Mouse (Mus musculus): ENCODE data around the gene Wdr89. TPM values are rescaled to one million over a fixed set of nuclear protein-coding genes. Genes with fewer than 3 reads are reported as not detected.
"Not testable (repeated sequence)": the region's sequence is repeated elsewhere in the genome, so short reads cannot be mapped to it uniquely, and the experiment has no call there.

Gene Wdr89
- total and polyA plus RNA-seq, 3 experiments = 11.3 to 22.6 (median 19.5) TPM

DNA sequence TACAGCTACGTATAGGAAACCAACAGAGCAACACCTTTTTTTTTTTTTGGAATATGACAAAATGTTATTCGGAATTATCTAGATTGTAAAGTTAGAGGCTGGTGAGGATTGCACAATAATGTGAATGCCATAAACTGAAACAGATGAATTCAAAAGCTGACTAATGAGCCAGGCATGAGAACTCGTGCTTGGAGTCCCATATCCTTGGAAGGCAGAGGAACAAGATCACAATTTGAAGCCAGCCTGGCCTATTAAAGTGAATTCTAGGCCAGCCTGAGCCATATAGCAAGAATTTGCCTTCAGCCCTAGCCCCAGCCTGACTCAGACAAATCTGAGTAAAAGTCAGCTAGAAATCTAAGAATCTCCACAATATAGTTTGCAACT, 33.4 kb upstream of the Wdr89 start:
- Histone ChIP-seq H3K4me3 (ENCODE audit: low read depth, low read length) (no peak overlapping the region), H3K27me3 (ENCODE audit: insufficient read depth, low read length) (peaks cover 2% of the 10 kb centered on the region), H3K9me3 (replicated peaks) (peaks cover 8% of the 10 kb centered on the region; the same call in 1 of the 2 replicates), H3K4me1 (ENCODE audit: insufficient read depth, low read depth, low read length) (peaks cover 3% of the 10 kb centered on the region; the same call in 1 of the 2 replicates), H3K36me3 (replicated peaks) (no peaks in the 10 kb centered on the region)
- ATAC-seq (ENCODE audit: extremely low read depth, insufficient number of reproducible peaks, low FRiP score, poor library complexity, severe bottlenecking) = no peak
- no peak for DNase-seq (ENCODE audit: low spot score)
- TF ChIP-seq GATA1 (IDR thresholded peaks at IDR 0.05; ENCODE audit: borderline replicate concordance, low read length) (no peak), GATA2 (IDR thresholded peaks at IDR 0.05; ENCODE audit: borderline replicate concordance, low read depth, low read length) (no peak), CTCF (IDR thresholded peaks at IDR 0.05; ENCODE audit: low read depth, low read length) (no peak), TAL1 (conservative IDR thresholded peaks at IDR 0.05; ENCODE audit: low read depth, low read length) (no peak), POLR2AphosphoS5 (IDR thresholded peaks at IDR 0.05; ENCODE audit: insufficient replicate concordance, low read depth, low read length) (no peak)

DNA sequence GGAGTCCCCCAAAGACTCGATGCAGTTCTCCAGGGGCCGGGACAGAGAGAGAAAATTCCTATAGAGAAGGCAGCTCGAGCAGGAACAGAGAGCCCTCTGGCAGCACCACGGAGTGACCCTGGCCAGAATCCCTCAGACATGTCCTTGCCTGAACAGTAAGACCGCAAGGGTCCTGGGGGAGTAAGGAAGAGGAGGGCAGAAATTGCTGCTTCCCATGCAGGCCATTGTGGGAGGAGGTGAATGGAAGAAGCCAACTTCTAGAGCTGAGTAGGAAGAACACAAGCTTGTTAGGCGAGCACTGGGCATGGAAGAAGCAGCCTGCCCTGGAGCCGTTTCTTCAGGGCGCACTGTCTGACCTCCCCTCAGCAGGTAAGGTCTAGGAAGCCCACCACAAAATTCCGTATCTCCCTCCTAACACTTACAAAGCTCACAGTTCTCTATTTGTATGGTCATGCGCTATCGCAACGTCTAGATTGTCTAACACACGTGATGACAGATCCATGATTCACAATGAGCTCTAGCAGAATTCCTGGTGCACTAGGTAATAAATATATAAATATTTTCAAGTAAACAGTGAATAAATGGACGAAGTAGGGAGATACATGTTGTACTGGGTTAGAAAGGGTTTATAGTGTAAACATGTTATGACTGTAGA, 32.9 kb upstream of the Wdr89 start:
- no peak for TF ChIP-seq GATA2 (IDR thresholded peaks at IDR 0.05; ENCODE audit: borderline replicate concordance, low read depth, low read length)
- TF ChIP-seq GATA1 (IDR thresholded peaks at IDR 0.05; ENCODE audit: borderline replicate concordance, low read length) = no peak
- no peak for TF ChIP-seq TAL1 (conservative IDR thresholded peaks at IDR 0.05; ENCODE audit: low read depth, low read length)
- no peak for TF ChIP-seq POLR2AphosphoS5 (IDR thresholded peaks at IDR 0.05; ENCODE audit: insufficient replicate concordance, low read depth, low read length)
- Histone ChIP-seq H3K4me1 (ENCODE audit: insufficient read depth, low read depth, low read length) (peaks cover 3% of the 10 kb centered on the region; the same call in 1 of the 2 replicates), H3K4me3 (ENCODE audit: low read depth, low read length) (no peak overlapping the region), H3K9me3 (replicated peaks) (peaks cover 8% of the 10 kb centered on the region; the same call in 1 of the 2 replicates), H3K27me3 (ENCODE audit: insufficient read depth, low read length) (peaks cover 2% of the 10 kb centered on the region), H3K36me3 (replicated peaks) (no peaks in the 10 kb centered on the region)
- ATAC-seq (ENCODE audit: extremely low read depth, insufficient number of reproducible peaks, low FRiP score, poor library complexity, severe bottlenecking) (no peak), DNase-seq (ENCODE audit: low spot score) (no peak)

DNA sequence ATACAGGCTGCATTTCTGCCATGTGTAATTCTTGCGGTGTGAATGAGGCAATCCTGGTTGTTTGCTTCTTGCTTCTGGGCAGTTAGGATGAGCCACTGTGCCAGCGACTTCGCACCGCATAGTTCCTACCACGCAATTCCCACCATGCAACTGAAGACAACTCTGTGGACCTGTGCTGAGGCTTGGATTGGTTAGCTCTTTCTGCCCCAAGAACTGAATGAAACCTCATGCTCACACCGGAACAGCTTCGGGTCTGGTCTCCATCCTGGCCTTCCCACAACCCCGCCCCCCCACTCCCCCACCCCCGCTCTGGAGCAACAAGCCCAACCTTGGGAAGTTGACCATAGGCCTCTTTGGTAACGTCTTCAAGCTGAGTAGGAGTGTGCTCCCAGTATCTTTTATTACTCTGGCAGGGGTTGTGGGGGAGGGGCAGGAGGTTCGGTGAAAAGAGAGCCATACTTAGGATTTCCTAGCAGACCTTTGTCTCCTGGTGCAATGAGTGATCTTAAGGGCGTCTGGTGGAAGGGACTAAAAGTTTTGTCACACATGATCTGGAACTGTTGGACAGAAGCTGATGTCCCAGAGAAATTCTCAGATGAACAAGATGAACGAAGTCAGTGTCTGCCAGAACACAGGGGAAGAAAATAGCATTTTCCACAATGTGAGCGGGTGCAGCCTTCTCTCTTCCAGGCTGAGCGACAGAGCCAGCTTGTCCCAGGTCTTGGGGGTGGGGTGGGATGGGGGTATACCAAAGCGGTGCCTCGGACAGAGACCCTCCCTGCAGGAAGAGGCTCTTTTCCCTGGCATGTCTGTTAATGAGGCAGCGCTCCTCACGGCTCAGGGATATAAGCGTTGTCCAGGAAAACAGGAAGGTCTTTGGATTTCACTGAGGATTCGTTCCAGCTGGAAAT, 32.1 kb upstream of the Wdr89 start:
- no peak overlapping the region for H3K4me3 ChIP-seq (ENCODE audit: low read depth, low read length)
- ATAC-seq (ENCODE audit: extremely low read depth, insufficient number of reproducible peaks, low FRiP score, poor library complexity, severe bottlenecking) (no peak), DNase-seq (ENCODE audit: low spot score) (no peak)
- H3K4me1 ChIP-seq (ENCODE audit: insufficient read depth, low read depth, low read length) = peaks cover 3% of the 10 kb centered on the region; the same call in 1 of the 2 replicates
- peaks cover 2% of the 10 kb centered on the region for H3K27me3 ChIP-seq (ENCODE audit: insufficient read depth, low read length)
- TF ChIP-seq CTCF (IDR thresholded peaks at IDR 0.05; ENCODE audit: low read depth, low read length) (no peak), TAL1 (conservative IDR thresholded peaks at IDR 0.05; ENCODE audit: low read depth, low read length) (no peak), POLR2AphosphoS5 (IDR thresholded peaks at IDR 0.05; ENCODE audit: insufficient replicate concordance, low read depth, low read length) (no peak), GATA1 (IDR thresholded peaks at IDR 0.05; ENCODE audit: borderline replicate concordance, low read length) (no peak), GATA2 (IDR thresholded peaks at IDR 0.05; ENCODE audit: borderline replicate concordance, low read depth, low read length) (no peak)
- H3K9me3 ChIP-seq (replicated peaks) = peaks cover 8% of the 10 kb centered on the region; the same call in 1 of the 2 replicates
- no peaks in the 10 kb centered on the region for H3K36me3 ChIP-seq (replicated peaks)

DNA sequence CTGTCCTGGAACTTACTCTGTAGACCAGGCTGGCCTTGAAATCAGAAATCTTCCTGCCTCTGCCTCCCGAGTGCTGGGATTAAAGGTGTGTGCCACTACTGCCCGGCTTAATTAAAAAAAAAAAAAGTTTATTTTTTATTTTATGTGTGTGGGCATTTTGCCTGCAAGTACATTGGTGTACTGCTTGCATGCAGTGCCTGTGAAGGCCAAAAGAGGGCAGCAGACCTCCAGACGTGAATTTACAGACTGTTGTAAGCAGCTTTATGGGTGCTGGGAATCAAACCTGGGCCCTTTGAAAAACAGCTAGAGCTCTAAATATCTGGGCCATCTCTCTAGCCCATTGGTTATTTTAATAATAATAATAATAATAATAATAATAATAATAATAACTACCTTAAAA, 29.4 kb upstream of the Wdr89 start:
- DNase-seq (ENCODE audit: low spot score) (no peak), ATAC-seq (ENCODE audit: extremely low read depth, insufficient number of reproducible peaks, low FRiP score, poor library complexity, severe bottlenecking) (no peak)
- H3K4me3 ChIP-seq (ENCODE audit: low read depth, low read length) = no peak overlapping the region
- TF ChIP-seq TAL1 (conservative IDR thresholded peaks at IDR 0.05; ENCODE audit: low read depth, low read length) (no peak), GATA2 (IDR thresholded peaks at IDR 0.05; ENCODE audit: borderline replicate concordance, low read depth, low read length) (no peak), CTCF (IDR thresholded peaks at IDR 0.05; ENCODE audit: low read depth, low read length) (no peak), GATA1 (IDR thresholded peaks at IDR 0.05; ENCODE audit: borderline replicate concordance, low read length) (no peak), POLR2AphosphoS5 (IDR thresholded peaks at IDR 0.05; ENCODE audit: insufficient replicate concordance, low read depth, low read length) (no peak)
- no peaks in the 10 kb centered on the region; the same call in 1 of the 2 replicates for H3K27me3 ChIP-seq (ENCODE audit: insufficient read depth, low read length)
- H3K9me3 ChIP-seq (replicated peaks) = peaks cover 8% of the 10 kb centered on the region; the same call in 1 of the 2 replicates
- peaks cover 3% of the 10 kb centered on the region; the same call in 1 of the 2 replicates for H3K4me1 ChIP-seq (ENCODE audit: insufficient read depth, low read depth, low read length)
- no peaks in the 10 kb centered on the region for H3K36me3 ChIP-seq (replicated peaks)

DNA sequence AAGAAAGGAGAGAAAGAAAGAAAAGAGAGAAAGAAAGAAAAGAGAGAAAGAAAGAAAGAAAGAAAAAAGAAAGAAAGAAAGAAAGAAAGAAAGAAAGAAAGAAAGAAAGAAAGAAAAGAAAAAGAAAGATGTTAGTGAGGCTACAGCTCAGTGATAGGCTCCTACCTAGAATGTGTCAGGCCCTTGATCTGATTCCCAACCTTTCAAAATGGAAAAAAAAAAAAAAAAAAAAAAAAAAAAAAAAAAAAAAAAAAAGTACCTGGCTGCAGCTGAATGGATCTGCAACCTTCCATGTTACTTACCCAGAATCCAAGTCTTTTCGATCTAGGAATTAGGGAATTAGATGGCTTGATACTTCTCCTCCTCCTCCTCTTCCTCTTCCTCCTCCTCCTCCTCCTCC, 26.5 kb upstream of the Wdr89 start:
- not testable (repeated sequence) for DNase-seq (ENCODE audit: low spot score); H3K4me1 ChIP-seq (ENCODE audit: insufficient read depth, low read depth, low read length); ATAC-seq (ENCODE audit: extremely low read depth, insufficient number of reproducible peaks, low FRiP score, poor library complexity, severe bottlenecking); H3K27me3 ChIP-seq (ENCODE audit: insufficient read depth, low read length); H3K36me3 ChIP-seq (replicated peaks); H3K4me3 ChIP-seq (ENCODE audit: low read depth, low read length)
- peaks cover 15% of the 10 kb centered on the region for H3K9me3 ChIP-seq (replicated peaks)

DNA sequence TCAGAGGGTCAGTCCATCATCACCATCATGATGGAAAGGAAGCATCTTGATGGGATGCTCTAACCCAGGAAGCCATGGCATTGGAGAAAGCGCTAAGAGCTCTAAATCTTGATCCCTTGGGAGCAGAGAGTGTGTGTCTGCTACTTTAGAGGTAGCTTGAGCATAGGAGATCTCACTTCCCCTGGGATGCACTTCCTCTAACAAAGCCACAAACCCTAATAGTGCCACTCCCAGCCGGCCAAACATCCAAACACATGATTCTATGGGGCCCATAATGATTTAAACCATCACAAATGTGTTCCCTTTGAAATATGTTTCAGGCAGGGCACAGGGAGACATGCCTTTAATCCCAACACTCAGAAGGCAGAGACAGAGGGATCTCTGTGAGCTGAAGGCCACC, 19.7 kb upstream of the Wdr89 start:
- Histone ChIP-seq H3K4me1 (ENCODE audit: insufficient read depth, low read depth, low read length) (peaks cover 4% of the 10 kb centered on the region; the same call in 1 of the 2 replicates), H3K36me3 (replicated peaks) (no peaks in the 10 kb centered on the region), H3K9me3 (replicated peaks) (peaks cover 8% of the 10 kb centered on the region), H3K27me3 (ENCODE audit: insufficient read depth, low read length) (peaks cover 9% of the 10 kb centered on the region), H3K4me3 (ENCODE audit: low read depth, low read length) (no peak overlapping the region)
- DNase-seq (ENCODE audit: low spot score) (no peak), ATAC-seq (ENCODE audit: extremely low read depth, insufficient number of reproducible peaks, low FRiP score, poor library complexity, severe bottlenecking) (no peak)
- no peak for TF ChIP-seq GATA1 (IDR thresholded peaks at IDR 0.05; ENCODE audit: borderline replicate concordance, low read length)
- no peak for TF ChIP-seq GATA2 (IDR thresholded peaks at IDR 0.05; ENCODE audit: borderline replicate concordance, low read depth, low read length)
- TF ChIP-seq TAL1 (conservative IDR thresholded peaks at IDR 0.05; ENCODE audit: low read depth, low read length) = no peak
- TF ChIP-seq POLR2AphosphoS5 (IDR thresholded peaks at IDR 0.05; ENCODE audit: insufficient replicate concordance, low read depth, low read length) = no peak
- TF ChIP-seq CTCF (IDR thresholded peaks at IDR 0.05; ENCODE audit: low read depth, low read length) = no peak
